Mouse (Mus musculus) intestine, postnatal 0 days (tissue): ENCODE results near the gene Mb21d2. TPM values are rescaled to one million over a fixed set of nuclear protein-coding genes. Genes with fewer than 3 reads are reported as not detected.
A peak's percentile ranks its signal among the peaks of the same experiment; 100 is the strongest.

Source experiments
- ATAC-seq: fragments of 200-750 bp; cut with Nextera tagmentation; 2 replicates; pipeline ENCODE4 v1.8.0; 2017; ENCODE audit warnings: mild to moderate bottlenecking, moderate TSS enrichment, moderate library complexity
- H3K27ac ChIP-seq: fragments of 300-500 bp; sonication (generic); 2 replicates; pipeline ENCODE4 v1.5.1; 2014; ENCODE audit warnings: mild to moderate bottlenecking, low read depth, low read length, moderate library complexity
- H3K27me3 ChIP-seq: fragments of 300-500 bp; sonication (generic); replicated peaks from 2 replicates; pipeline ENCODE4 v1.6.1; 2014; ENCODE audit warnings: low read length, mixed read lengths; ENCODE audit not compliant: control insufficient read depth, insufficient read depth
- H3K36me3 ChIP-seq: fragments of 300-500 bp; sonication (generic); 2 replicates; pipeline ENCODE4 v1.6.1; 2014; ENCODE audit warnings: mild to moderate bottlenecking, moderate library complexity; ENCODE audit not compliant: control insufficient read depth, insufficient read depth
- H3K4me1 ChIP-seq: fragments of 300-500 bp; sonication (generic); replicated peaks from 2 replicates; pipeline ENCODE4 v1.6.1; 2014; ENCODE audit warnings: antibody characterized with exemption, low read length, mixed read lengths; ENCODE audit not compliant: control insufficient read depth, insufficient read depth
- H3K4me2 ChIP-seq: fragments of 300-500 bp; sonication (generic); replicated peaks from 2 replicates; pipeline ENCODE4 v1.6.1; 2014; ENCODE audit warnings: low read depth, mild to moderate bottlenecking, moderate library complexity
- H3K4me3 ChIP-seq: fragments of 300-500 bp; sonication (generic); 2 replicates; pipeline ENCODE4 v1.5.1; 2014; ENCODE audit warnings: low read depth, low read length
- H3K9ac ChIP-seq: fragments of 300-500 bp; sonication (generic); 2 replicates; pipeline ENCODE4 v1.6.1; 2014; ENCODE audit warnings: mild to moderate bottlenecking, low read depth, low read length
- H3K9me3 ChIP-seq: fragments of 300-500 bp; sonication (generic); 2 replicates; pipeline ENCODE4 v1.6.1; 2016; ENCODE audit warnings: mixed run types; ENCODE audit not compliant: control insufficient read depth
- CTCF ChIP-seq: sonication (generic); IDR thresholded peaks from 2 replicates; pipeline ENCODE4 v1.5.1; 2016; ENCODE audit warnings: low read depth, mild to moderate bottlenecking, control low read depth, antibody characterized with exemption, moderate library complexity
- WGBS: fragments of 180-500 bp; shearing (Covaris S2); extraction: QIAGEN DNeasy Blood & Tissue Kit; methylation state at CpG from one replicate; pipeline ENCODE4 v1.1.7; 2014; 5-methylcytosine and 5-hydroxymethylcytosine counted together
- polyA plus RNA-seq: library from polyadenylated mRNA; unstranded; fragments of >200 nt; fragmentation: Nextera tagmentation; extraction: Ambion mirVana; gene quantifications from 2 replicates; pipeline ENCODE4 v1.2.1, GENCODE M21; 2015

The Mb21d2 gene
- polyA plus RNA-seq, 1 experiment from 2014 or later, result 6.8 TPM

DNA sequence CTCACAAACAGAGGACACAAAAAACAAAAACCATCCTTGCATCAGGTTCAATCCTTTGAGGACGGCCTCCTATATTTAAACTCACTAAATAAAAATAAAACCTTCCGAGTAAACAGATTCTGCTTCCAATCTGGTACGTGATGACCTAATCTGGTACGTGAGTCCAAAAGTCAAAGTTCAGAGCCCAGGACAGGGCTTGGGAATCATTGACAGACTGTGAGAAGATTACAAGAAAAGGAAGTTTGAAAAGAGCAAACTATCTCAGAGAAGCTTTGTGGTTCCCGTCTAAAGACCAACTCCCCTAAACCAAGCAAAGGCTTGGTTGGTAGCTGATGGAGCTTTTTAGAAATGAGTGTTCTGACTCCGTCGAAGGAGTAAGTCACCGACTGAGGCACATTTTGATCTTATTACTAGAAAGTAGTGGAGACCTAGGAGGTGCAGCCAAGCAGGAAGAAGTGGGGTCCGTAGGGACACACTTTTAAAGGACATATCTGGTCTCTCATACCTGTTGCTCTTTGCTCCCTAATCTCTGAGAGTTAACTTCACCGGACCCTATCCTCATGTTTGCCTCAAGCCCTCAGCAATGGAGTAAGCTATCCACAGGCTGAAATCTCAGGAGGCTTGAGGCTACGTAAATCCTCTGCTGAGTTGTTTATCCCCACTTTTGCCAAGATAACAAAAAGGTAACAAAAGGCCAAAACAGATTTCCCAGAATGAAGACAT is 23.7 kb downstream of the Mb21d2 start:
- no peak overlapping the region for H3K4me3 ChIP-seq
- peaks cover 14% of the 10 kb centered on the region for H3K4me1 ChIP-seq
- no peak for TF ChIP-seq CTCF
- H3K9me3 ChIP-seq, result no peaks in the 10 kb centered on the region
- H3K27me3 ChIP-seq, result no peaks in the 10 kb centered on the region
- no peaks in the 10 kb centered on the region for H3K36me3 ChIP-seq
- peak overlapping the region; percentile 74 for H3K27ac ChIP-seq
- H3K9ac ChIP-seq, result no peak overlapping the region
- peak; percentile 93 for ATAC-seq
- 48% methylated on average over 11 of the region's 11 CpGs for WGBS
- H3K4me2 ChIP-seq, result peak overlapping the region; percentile 35; the same call in 1 of the 2 replicates

DNA sequence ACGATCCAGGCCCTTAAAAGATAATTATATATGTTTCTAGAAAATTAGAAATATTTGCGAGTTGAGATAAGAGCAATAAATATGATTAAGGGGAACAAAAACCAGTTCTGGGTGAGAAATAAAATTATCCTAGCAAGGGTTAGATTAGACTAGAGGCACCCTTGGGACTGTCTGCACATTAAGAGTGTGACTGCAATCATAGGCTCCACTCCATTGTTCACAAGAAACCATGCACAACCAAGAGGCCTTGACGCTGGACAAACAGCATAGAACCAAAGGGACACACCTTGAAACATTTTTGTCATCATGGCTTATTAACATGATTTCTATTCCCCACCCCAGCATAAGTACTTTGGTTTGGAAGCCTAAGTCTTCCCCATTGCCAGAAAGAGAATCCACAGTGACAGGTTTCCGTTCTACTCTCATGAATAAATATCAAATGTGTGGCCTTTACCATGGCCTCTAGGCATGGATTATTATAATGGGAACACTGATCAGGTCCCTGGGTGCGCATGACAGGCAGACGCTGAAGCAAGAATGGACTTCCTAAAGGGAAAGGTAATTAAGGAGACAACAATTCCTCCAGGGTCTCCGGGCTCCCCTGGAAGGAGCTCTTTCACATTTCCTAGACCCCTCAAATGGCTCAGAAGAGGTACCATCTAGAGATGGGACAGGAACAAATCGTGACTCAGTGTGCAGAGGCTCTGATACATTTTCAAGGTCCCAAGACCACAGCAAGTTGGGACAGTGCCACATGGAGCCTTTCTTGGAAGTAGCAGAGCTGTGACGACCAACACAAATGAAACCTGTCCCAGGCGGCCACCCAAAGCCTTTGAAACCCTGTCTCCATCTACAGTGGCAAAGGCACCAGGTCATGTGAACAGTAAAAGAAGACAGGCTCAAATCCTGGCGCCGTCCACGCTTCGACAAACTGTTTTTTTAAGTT is 26.6 kb downstream of the Mb21d2 start:
- Histone ChIP-seq H3K4me1 (peaks cover 14% of the 10 kb centered on the region), H3K4me3 (no peak overlapping the region), H3K9me3 (no peaks in the 10 kb centered on the region), H3K27me3 (no peaks in the 10 kb centered on the region), H3K36me3 (no peaks in the 10 kb centered on the region), H3K9ac (no peak overlapping the region), H3K4me2 (no peak overlapping the region), H3K27ac (no peak overlapping the region)
- 78% methylated on average over 14 of the region's 14 CpGs for WGBS
- ATAC-seq, result no peak
- no peak for TF ChIP-seq CTCF

DNA sequence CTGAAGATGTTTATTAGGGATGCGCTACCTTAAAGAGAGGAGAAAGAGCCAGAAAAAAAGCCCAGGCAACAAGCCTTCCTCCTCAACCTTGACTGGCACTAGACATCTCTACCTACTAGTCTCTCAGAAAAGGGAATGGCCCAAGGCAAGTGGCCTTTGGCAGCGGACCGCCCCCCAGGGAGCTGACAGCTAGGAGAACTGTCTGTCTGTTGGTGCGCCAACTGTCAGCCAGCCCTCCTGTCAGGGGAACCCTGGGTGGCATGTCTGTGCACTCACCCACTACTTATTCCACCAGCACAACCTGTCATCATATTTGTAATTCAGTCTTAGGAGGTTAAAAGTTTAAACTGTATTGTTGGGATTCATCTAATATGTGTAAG is 30.3 kb downstream of the Mb21d2 start:
- no peaks in the 10 kb centered on the region for H3K9me3 ChIP-seq
- no peak overlapping the region for H3K27ac ChIP-seq
- H3K27me3 ChIP-seq, result no peaks in the 10 kb centered on the region
- no peaks in the 10 kb centered on the region for H3K36me3 ChIP-seq
- H3K4me2 ChIP-seq, result no peak overlapping the region
- no peak for TF ChIP-seq CTCF
- no peak overlapping the region for H3K4me3 ChIP-seq
- peaks cover 5% of the 10 kb centered on the region; the same call in 1 of the 2 replicates for H3K4me1 ChIP-seq
- ATAC-seq, result no peak
- WGBS, result 86% methylated on average over 4 of the region's 4 CpGs
- no peak overlapping the region for H3K9ac ChIP-seq

DNA sequence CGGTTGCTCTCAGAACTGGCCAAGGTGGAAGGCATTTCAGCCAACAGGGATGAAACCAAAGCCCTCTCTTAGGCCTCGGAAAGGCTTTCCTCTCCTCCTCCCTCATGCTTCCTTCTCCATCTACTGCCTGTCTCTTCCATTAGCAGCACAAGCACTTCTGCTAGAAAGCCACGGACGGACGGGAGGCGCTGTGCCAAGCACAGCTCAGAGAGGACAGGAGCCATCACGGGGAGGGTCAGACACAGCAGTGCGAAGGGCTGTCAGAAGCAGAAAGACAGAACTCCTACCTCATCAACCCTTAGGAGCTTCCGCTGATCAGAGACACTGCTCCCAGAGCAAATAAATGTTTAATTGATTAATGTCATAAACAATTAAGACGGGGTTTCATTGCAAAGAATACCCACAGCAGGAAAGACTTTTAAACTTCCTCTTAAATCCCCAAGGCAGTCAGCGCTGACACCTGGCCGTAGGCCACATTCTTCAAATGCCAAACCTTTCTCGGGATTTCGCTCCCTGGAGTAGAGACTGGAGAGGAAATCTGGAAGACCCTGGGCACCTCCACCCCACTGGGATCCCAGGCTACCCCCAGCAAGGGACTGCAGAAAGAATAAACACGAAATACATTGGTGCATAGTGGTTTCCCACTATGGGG is 30.8 kb downstream of the Mb21d2 start:
- Histone ChIP-seq H3K9me3 (no peaks in the 10 kb centered on the region), H3K9ac (no peak overlapping the region), H3K4me1 (peaks cover 5% of the 10 kb centered on the region; the same call in 1 of the 2 replicates), H3K4me3 (no peak overlapping the region), H3K27me3 (no peaks in the 10 kb centered on the region), H3K27ac (no peak overlapping the region), H3K4me2 (no peak overlapping the region), H3K36me3 (no peaks in the 10 kb centered on the region)
- TF ChIP-seq CTCF, result peak; percentile 42
- 35% methylated on average over 15 of the region's 15 CpGs for WGBS
- ATAC-seq, result no peak

DNA sequence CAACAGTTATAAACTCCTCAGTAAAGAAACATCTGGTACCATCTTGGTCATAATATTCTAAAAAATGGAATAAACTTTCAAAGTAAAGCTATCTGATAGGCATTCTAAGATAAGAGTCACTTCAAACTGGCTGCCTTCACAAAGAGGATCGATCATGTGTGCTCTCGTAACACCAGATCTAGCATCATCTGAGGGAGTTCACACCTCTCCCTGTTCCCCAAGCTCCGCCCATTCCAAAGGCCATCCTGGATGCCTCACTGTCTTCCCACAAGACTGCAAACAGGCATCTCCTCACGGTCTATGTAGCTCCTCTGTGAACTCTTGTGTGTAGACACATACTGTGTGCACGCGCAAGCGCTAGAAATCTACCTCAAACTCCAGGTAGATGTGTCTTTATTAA is 32.9 kb downstream of the Mb21d2 start:
- no peak for TF ChIP-seq CTCF
- WGBS, result 78% methylated on average over 7 of the region's 7 CpGs
- peak; percentile 44; the same call in 1 of the 2 replicates for ATAC-seq

DNA sequence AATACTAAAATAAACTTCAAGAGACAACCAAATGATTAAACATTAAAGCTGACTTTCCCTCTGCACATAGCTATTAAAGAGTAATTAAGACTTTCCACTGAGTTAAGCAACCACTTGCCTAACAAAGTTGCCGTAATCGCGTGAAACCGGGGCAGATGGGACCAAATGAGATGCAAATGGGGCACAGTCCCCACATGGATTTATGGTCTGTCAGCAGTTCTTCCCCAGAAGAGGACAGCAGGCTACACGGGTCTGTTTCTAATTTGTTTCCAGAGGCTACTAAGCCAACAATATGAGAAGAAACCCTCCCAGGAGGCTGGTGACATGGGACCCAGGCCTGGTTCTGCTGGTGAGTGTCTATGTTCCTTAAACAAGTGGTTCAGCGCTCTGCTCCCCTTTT is 34.6 kb downstream of the Mb21d2 start:
- no peak for TF ChIP-seq CTCF
- Histone ChIP-seq H3K4me2 (no peak overlapping the region), H3K4me3 (no peak overlapping the region), H3K27ac (no peak overlapping the region), H3K27me3 (no peaks in the 10 kb centered on the region), H3K9me3 (peaks cover 1% of the 10 kb centered on the region; the same call in 1 of the 2 replicates), H3K36me3 (no peaks in the 10 kb centered on the region), H3K9ac (no peak overlapping the region), H3K4me1 (no peaks in the 10 kb centered on the region)
- WGBS, result 56% methylated on average over 6 of the region's 6 CpGs
- ATAC-seq, result no peak

More for the DNA sequence above, 32.9 kb downstream of the Mb21d2 start:
- no peak overlapping the region for H3K4me3 ChIP-seq
- no peak overlapping the region for H3K9ac ChIP-seq
- H3K4me1 ChIP-seq, result peaks cover 3% of the 10 kb centered on the region; the same call in 1 of the 2 replicates
- no peak overlapping the region for H3K4me2 ChIP-seq
- no peaks in the 10 kb centered on the region for H3K9me3 ChIP-seq
- H3K27me3 ChIP-seq, result no peaks in the 10 kb centered on the region
- no peaks in the 10 kb centered on the region for H3K36me3 ChIP-seq
- H3K27ac ChIP-seq, result no peak overlapping the region
